Mouse (Mus musculus) B cell, adult 2 months (primary cell): ENCODE measurements around the gene Mllt1.
A peak's percentile ranks its signal among the peaks of the same experiment; 100 is the strongest.

ENCODE experiments used
- DNase-seq, 2 experiments: peaks; one replicate each; pipeline ENCODE4 v3.0.0; 2022

Mllt1 gene

DNA sequence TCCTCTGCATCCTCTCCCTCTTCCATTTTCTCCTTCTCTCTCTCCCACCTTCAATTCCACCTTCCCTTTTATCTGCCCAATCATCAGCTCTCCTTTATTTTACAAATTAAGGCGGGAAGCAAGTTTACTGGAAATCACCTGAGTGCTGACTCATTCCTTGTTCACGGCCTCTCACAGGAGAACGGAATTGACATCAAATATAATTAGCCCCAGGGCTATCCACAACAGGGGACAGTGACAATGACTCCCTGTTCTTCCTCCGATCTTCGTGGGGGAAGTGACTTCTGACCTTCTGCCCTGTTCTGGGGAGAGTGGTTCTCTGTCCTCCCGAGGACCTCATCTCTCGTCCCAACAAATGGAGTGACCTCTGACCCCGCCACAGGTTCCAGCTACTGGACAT is 58.2 kb downstream of the Mllt1 start:
- DNase-seq = no peak

DNA sequence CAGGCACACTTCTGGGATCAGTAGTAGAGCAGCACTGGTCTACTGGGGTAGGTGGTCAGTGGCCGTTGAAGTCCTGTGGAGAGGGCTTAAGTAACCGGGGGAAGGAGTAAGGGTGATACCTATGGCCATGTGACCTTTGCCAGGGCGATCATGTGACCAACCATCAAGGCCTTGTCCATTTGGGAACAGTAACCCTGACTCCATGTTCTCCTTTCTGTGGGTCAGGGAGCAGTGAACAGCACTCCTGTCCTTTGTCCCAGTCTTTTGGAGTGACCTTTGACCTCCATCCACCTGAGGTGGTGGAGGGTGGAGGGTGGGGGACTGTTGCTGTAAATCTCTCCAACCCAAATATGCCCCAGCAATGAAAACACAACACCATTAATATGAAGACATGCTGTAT is 58.8 kb downstream of the Mllt1 start:
- DNase-seq = no peak

DNA sequence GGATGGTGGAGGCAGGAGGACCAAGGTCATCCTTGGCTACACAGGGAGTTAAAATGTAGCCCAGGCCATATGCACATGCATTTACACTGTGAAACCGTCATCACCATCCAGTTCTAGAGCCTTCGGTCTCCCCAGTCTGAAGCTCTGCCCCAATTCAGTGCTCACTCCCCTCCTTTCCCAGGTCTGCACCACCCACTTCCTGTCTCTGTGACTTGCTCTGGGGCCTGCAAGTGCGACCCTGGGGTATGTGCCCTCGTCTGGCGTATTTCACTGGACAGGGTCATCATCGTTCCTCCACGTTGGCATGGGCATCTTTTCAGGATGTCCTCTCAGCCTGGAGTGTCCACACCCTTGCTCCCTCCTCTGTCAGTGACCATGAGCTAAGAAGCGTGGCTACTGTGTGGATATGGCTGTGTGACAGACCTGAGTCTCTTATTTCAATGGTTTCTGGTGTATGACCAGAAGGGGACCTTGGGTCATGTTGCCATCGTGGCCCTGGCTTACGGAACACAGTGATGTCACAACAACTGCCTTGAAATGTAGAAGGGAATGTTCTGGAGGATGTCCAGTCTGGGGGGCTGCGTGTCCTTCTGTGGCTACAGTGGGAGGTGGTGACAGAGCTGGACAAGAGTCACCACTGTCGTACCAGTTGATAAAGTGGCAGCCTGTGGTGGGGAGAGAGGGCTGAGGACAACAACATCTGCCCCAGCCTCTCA is 60.1 kb downstream of the Mllt1 start, which contains the start of gene 1700061G19Rik:
Gene 1700061G19Rik, plus strand, starts transcription at position 542 of the 716 bp plus-strand sequence.
- no peak for DNase-seq

DNA sequence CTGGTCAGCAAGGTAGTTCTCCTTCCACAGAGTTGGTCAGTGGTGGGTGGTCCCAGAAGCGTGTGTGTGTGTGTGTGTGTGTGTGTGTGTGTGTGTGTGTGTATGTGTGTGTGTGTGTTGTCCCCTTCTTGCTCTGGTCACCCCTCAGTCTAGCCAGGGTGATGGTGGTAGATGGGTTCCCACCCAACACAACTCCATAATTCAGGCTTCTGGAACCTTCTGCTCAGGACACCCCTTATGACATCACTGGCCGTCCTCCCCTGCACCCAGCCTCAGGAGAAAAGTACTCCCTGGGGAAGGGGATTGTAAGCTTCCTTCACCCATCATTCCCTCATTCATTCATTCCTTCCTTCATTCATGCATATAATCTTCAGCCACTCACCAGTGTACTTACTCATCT is 61.0 kb downstream of the Mllt1 start, which contains the start of gene Acsbg2:
Gene Acsbg2, minus strand, starts transcription at position 211 of the 400 bp plus-strand sequence.
- no peak for DNase-seq

DNA sequence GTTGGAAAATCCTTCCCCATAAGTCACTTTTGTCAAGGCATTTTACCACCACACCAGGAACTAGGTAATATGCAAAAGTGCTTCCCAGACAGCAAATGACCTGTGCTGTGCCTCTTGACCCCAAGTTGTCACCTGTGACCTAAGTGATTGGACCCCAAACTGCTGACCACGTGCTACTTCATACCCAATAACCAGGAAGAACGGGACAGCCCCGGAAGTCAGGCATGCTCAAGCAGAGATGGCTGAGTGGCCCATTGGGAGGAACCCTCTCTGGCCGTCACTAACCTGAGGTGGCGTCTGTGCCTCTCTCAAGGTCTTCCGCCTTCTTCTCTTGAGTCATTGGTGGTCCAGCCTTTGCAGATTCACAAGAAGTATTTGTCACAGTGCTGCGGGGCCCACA is 62.7 kb downstream of the Mllt1 start:
- no peak for DNase-seq

DNA sequence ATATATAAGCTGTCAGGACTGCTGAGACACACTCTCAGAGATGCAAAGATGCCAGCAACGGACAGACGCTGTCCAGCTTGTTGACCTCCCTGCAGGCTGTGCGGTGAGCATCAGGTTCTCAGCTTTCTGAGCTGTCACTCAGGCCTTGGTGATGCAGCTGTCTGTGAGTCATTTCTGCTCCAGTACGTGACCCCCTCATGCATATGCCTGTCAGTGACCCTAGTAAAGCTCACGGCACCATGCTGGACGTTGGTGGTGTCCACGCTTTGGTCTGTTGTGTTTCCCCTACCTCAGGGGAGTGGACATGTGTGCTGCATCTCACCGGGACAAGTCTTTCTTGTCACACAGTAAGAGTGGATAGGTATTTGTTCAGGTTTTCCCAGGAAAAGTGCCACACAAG is 63.4 kb downstream of the Mllt1 start:
- DNase-seq = no peak

DNA sequence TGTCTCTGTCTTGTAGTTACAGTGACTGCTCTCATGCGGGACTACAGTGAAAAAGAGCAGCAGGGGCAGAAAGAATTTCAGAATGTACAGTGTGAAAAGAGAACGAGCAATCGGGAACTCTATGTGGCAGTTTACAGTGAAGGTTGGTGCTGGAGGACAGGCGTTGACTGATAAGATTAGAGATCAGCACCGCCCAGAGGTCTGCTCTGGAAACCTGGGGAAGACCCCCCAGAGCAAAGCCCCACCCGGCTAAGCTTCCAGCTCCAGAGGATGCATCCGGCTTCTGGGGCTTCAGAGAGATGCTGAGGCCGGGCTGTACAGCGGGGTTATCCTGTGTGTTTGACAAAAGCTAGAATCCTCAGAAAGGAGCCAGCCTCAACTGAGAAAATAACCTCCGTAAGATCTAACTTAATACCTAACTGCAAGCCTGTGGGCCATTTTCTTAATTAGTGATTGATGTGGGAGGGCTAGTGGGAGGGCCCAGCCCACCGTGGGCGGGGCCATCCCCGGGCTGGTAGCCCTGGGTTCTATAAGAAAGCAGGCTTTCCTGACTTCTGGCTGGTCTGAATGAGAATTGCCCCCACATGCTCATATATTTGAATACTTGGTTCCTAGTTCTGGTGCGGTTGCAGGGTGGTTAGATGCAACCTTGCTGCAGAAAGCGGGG is 64.8 kb downstream of the Mllt1 start:
- DNase-seq = no peak

DNA sequence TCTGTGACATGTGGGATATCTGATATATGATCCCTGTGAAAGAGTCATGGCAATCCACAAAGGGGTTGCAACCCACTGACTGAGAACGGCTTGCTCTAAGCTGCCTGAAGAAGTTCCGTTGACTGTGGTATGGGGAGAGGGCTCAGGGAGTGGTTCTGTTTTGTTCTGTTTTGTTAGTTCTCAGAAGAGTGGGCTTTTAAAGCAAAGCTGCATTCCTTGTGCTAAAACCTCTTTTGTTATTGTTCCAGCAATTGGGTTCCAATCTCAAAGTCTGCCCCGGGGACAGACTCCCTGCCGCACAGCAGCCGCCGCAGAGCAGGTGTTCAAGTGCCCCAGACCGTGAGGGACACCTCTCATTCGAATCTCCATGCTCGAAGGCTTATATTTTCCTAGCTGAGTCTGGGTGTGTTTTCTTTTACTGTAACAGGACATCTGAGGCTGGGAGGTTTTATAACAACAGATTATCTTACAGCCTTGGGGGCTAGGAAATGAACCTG is 65.7 kb downstream of the Mllt1 start:
- no peak for DNase-seq

DNA sequence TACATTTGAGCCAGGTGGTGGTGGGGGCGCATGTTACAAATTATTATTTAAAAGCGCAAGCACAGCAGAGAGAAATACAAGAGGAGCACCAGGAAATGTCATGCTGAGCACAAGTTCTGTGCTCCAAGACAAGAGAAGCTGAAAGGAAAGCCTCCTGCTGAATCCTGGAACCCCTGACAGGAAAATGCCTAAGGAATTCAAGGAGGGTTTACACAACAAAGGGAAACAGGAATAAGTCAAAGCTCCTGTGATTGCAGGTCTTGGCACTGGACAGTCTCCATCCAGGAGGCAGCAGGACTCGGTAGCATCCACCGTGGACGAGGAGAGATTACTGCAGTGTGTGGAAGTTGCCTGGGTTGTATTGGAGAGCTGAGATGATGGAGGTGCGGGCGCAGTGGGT is 69.1 kb downstream of the Mllt1 start:
- DNase-seq = no peak

DNA sequence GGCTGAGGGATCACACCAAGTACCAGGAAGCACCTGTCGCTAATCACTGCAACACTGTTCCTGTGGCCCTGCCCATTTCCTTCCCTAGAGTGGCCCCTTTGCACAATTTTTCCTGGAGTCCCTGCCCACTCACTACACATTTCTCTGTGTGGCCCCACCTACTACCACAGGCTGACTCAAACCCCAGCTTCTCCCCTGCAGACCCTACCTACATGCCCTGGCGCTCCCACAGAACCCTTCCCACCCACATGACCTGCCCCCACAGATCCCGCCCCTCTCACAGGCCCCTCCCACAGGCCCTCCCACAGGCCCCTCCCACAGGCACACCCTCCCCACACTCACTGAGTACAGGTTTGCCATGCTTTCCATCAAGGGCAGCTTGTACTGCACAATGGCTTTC is 74.0 kb downstream of the Mllt1 start:
- no peak for DNase-seq

DNA sequence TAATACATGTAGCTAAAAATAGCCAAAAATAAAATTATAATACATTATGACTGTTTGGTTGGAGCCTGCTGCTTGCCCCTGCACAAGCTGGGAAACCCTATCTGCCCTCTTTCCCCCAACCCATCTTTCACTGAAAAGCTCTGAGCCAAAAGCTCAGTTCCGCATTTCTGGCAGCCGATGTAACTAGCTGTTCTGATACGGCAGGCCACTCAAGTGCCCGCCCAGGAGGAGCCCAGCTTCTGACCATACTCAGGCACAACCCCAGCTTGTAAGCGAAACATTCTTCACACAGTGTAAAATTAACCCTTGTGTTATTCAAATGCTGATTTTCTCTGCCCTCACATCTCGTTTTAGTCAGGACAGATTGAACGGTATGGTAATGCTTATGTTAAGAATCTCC is 76.3 kb downstream of the Mllt1 start:
- DNase-seq = peak in 1 of 2 experiments; percentile 14

DNA sequence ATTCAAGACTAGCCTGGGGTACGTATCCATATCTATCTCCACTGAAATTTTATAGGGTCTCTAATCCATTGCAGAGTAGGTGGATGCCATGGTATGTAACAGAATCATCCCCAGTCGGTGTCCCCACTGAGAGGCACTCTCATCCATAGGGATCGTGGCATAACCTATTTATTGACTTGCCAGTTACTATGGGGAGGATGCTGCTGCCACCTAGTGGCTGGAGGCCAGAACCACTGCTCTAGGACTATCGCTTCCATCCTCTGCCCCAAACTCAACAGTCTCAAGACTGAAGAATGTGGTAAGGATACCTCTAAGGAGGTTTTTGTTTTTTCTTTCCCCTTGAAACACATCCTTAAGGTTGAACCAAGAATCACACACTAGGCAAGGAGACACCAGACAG is 77.0 kb downstream of the Mllt1 start:
- DNase-seq = peak; percentile 83

DNA sequence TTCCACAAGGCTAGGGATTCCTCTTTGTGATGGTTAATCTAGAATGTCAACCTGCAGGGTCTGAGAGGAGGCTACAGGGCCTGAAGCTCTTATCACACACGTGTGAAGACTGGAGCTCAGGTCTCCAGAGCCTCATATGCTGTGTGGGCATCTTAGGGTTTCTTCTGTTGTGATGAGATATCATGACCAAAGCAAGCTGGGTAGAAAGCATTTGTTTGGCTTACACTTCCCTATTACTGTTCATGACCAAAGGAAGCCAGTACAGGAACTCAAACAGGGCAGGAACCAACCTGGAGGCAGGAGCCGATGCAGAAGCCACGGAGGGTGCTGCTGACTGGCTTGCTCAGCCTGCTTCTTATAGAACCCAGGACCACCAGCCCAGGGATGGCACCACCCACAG is 79.8 kb downstream of the Mllt1 start:
- no peak for DNase-seq

DNA sequence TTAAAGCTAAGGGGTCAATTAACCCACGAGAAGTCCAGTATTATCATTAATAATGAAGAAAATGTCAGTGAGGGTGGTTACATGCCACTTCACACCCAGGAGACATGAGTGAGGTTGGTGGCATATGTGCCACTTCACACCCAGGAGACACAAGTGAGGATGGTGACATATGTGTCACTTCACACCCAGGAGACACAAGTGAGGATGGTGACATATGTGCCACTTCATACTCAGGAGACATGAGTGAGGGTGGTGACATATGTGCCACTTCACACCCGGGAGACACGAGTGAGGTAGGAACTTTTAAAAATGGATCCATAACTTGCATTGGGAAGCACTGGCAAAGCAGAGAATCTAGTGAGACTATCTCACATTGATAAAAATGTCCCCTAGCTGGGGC is 84.0 kb downstream of the Mllt1 start:
- no peak for DNase-seq

DNA sequence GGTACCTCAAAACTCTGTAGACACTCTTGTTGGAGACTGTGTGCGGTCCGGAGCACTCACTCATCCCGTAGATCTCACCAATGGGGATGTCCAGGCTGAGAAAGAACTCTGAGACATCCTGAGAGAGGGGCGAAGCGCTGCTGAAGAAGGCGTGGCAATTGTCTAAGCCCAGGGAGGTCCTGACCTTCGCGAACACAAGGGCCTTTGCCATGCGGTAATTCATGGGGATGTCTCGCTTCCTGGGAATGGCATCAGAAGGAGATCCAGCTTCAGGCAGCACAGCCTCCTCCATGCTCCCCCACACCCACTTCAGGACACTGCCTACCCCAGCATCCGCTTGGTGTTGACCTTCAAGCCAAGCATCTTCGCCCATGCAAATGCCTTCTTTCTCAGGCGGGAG is 85.5 kb downstream of the Mllt1 start:
- no peak for DNase-seq

DNA sequence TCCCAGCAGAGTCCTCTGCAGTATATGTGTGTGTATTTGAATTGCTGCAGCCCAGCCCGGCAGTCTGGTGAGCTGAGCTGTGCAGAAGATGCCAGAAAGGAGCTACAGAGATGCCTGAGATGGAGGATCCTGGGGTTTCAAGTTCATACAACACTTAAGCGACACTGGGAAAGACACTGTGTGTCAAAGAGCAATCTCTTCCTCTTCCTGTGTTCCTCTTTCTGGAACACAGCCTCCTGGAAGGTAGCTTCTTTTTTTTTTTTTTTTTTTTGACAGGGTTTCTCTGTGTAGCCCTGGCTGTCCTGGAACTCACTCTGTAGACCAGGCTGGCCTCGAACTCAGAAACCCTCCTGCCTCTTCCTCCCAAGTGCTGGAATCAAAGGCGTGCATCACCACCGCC is 86.4 kb downstream of the Mllt1 start:
- no peak for DNase-seq

DNA sequence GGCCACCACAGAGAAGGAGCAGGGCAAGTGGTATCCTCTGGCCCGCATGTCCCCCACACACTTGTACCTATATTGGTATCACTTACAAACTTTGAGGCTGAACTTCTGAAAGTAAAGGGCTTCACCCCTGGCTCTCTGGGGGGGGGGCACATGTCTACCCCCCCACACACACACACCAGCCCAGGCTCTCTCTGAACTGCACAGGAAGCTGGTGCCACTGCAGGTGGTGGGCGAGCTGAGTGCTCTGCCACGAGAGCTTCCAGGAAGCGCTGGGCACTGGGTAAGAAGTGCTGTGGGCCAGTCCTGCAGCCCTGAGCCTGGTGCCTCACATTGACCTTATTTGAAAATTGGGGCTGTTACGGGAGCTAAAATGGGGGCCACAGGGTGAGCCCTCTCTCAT is 91.5 kb downstream of the Mllt1 start:
- no peak for DNase-seq
